Mouse (Mus musculus) midbrain, embryonic 13.5 days (tissue): Measurements from ENCODE around the gene Actn4. TPM values are rescaled to one million over a fixed set of nuclear protein-coding genes. Genes with fewer than 3 reads are reported as not detected.
A peak's percentile ranks its signal among the peaks of the same experiment; 100 is the strongest.

Experiments used
- ATAC-seq: fragments of 200-750 bp; cut with Nextera tagmentation; 2 replicates; pipeline ENCODE4 v1.8.0; 2017; ENCODE audit warnings: mild to moderate bottlenecking, moderate TSS enrichment, moderate library complexity
- H3K27ac ChIP-seq: fragments of 300-500 bp; sonication (generic); 2 replicates; pipeline ENCODE4 v1.5.1; 2015; ENCODE audit warnings: inconsistent platforms, mild to moderate bottlenecking, moderate library complexity
- H3K27me3 ChIP-seq: fragments of 300-500 bp; sonication (generic); 2 replicates; pipeline ENCODE4 v1.6.1; 2015; ENCODE audit warnings: mild to moderate bottlenecking, inconsistent platforms
- H3K36me3 ChIP-seq: fragments of 300-500 bp; sonication (generic); 2 replicates; pipeline ENCODE4 v1.6.1; 2015; ENCODE audit warnings: mild to moderate bottlenecking, inconsistent platforms
- H3K4me1 ChIP-seq: fragments of 300-500 bp; sonication (generic); replicated peaks from 2 replicates; pipeline ENCODE4 v1.6.1; 2015; ENCODE audit warnings: inconsistent platforms
- H3K4me2 ChIP-seq: fragments of 300-500 bp; sonication (generic); replicated peaks from 2 replicates; pipeline ENCODE4 v1.6.1; 2015; ENCODE audit warnings: moderate library complexity, mild to moderate bottlenecking, inconsistent platforms
- H3K4me3 ChIP-seq: fragments of 300-500 bp; sonication (generic); replicated peaks from 2 replicates; pipeline ENCODE4 v1.5.1; 2015; ENCODE audit warnings: mild to moderate bottlenecking, inconsistent platforms
- H3K9ac ChIP-seq: fragments of 300-500 bp; sonication (generic); replicated peaks from 2 replicates; pipeline ENCODE4 v1.6.1; 2015; ENCODE audit warnings: mild to moderate bottlenecking, inconsistent platforms
- H3K9me3 ChIP-seq: fragments of 300-500 bp; sonication (generic); 2 replicates; pipeline ENCODE4 v1.6.1; 2016; ENCODE audit warnings: mild to moderate bottlenecking, inconsistent platforms
- WGBS: fragments of 180-500 bp; shearing (Covaris S2); methylation state at CpG from one replicate; pipeline ENCODE4 v1.1.7; 2015; 5-methylcytosine and 5-hydroxymethylcytosine counted together
- polyA plus RNA-seq: library from polyadenylated mRNA; unstranded; fragments of >200 nt; fragmentation: Nextera tagmentation; extraction: Ambion mirVana; gene quantifications from 2 replicates; pipeline ENCODE4 v1.2.1, GENCODE M21; 2015

Actn4 gene
- polyA plus RNA-seq, 1 experiment from 2014 or later = 132 TPM

DNA sequence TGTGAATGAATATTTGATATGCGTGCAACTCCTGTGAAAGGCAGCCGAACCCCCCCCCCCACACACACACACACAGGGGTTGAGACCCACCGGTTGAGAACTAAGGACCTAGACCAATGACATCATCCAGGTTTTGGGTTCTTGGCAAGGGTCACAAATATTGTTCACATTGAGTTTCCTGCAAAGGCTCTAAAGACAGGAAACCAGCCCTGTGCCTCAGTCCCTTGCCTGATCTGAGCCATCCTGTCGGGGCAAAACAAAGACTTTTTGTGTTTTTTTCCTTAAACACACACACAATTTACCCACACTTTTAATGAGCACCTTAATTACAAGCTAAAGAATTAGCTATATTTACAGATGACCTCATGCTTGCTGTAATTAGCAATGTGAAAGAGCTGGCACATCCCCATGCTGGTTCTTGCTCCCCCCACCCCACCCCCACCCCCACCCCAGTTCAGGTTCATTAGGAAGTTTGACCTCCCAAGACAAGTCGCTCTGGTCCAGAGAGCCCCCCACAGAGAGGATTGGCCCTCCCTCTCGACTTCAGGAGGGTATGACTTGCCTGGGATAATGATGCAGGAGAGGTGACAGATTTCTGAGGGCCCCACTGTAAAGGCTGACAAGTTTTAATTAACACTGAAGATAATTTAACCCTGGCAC, 17.3 kb downstream of the Actn4 start:
- Histone ChIP-seq H3K4me1 (peaks cover 31% of the 10 kb centered on the region), H3K36me3 (0 out of 2 replicates have a peak, but pooled peaks cover 5% of the 10 kb centered on the region), H3K9me3 (no peaks in the 10 kb centered on the region), H3K27me3 (no peaks in the 10 kb centered on the region), H3K4me2 (no peak overlapping the region), H3K9ac (no peak overlapping the region), H3K4me3 (no peak overlapping the region), H3K27ac (peak overlapping the region; percentile 60)
- ATAC-seq = no peak
- 52% methylated on average over 6 of the region's 6 CpGs for WGBS

DNA sequence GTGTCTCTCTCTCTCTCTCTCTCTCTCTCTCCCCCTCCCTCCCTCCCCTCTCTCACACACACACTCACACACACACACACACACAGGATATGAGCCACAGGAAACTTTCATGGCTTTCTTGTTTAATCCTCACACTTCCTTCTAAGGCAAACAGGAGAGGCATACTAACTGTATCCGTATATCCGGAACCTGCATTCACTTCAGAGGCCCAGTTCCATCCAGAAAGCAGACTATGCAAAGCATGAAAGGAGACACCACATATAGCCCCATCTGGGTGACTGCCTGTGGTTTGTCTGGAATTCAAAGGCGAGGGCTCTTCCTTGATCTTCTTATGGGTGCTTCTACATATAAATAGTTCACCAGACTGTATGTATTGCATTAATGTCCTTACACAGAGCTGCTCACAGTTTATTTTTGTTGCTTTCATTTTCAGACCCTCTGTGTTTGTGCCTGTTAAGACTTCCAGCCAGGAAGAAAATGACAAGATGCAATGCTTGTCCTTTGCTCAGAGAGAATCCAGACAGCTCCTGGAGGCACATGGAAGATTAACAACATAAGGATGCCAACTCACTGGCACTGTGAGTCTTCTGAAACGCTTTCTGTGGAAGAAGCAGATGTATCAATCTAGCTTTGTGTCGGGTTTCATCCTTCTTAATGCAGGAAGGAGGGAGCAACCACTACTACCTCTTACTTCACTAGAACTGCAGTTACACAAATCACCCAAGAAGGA, 18.5 kb downstream of the Actn4 start:
- 79% methylated on average over 5 of the region's 5 CpGs for WGBS
- Histone ChIP-seq H3K9me3 (no peaks in the 10 kb centered on the region), H3K27ac (no peak overlapping the region; the same call in 1 of the 2 replicates), H3K4me1 (peaks cover 41% of the 10 kb centered on the region), H3K4me2 (no peak overlapping the region), H3K9ac (no peak overlapping the region), H3K36me3 (0 out of 2 replicates have a peak, but pooled peaks cover 5% of the 10 kb centered on the region), H3K27me3 (no peaks in the 10 kb centered on the region), H3K4me3 (no peak overlapping the region)
- no peak for ATAC-seq

DNA sequence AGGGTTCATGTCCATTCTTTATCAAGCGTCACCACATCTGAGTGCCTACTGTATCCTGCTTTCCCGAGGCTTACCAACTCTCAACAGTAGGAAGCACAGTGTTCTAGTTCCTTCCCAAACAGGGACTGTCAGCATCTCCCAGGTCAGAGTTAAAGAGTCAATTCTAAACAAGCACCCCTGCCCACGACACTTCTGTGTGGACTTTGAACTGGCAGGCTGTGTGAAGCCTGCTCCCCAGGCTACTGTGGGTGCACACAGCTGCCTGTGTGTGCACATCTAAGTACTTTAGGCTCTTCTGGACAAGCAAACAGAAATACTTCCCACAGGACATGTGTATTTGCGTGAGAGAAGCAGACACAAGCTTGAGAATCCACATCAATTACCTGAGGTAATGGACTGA, 20.6 kb downstream of the Actn4 start:
- Histone ChIP-seq H3K4me1 (peaks cover 45% of the 10 kb centered on the region), H3K27me3 (no peaks in the 10 kb centered on the region), H3K4me2 (no peak overlapping the region), H3K36me3 (0 out of 2 replicates have a peak, but pooled peaks cover 5% of the 10 kb centered on the region), H3K27ac (peak overlapping the region; percentile 56), H3K9ac (no peak overlapping the region; the same call in 1 of the 2 replicates), H3K9me3 (no peaks in the 10 kb centered on the region), H3K4me3 (no peak overlapping the region)
- ATAC-seq = no peak
- WGBS = 79% methylated on average over 4 of the region's 4 CpGs

DNA sequence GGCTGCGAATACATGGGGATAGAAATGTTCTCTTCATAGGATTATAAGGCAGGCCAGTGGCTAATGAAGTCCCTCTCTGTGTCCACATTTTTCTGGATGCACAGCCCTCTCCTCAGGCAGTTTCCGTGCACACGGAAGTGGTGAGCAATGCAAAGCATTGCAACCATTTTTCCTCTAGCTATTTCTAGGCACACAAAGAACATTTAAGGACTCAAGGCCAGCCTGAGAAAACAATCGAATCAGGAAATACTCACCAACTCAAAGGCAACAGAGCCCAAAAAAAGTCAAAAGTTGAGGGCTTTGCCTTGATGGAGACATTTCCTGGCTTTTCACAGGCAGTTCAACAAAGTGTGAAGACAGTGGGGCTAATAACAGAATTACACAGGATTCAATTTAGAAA, 21.0 kb downstream of the Actn4 start:
- no peak for ATAC-seq
- no peak overlapping the region; the same call in 1 of the 2 replicates for H3K27ac ChIP-seq
- no peak overlapping the region; the same call in 1 of the 2 replicates for H3K9ac ChIP-seq
- 85% methylated on average over 4 of the region's 4 CpGs for WGBS
- 0 out of 2 replicates have a peak, but pooled peaks cover 5% of the 10 kb centered on the region for H3K36me3 ChIP-seq
- H3K4me1 ChIP-seq = peaks cover 45% of the 10 kb centered on the region
- H3K27me3 ChIP-seq = no peaks in the 10 kb centered on the region
- no peaks in the 10 kb centered on the region for H3K9me3 ChIP-seq
- no peak overlapping the region for H3K4me2 ChIP-seq
- no peak overlapping the region for H3K4me3 ChIP-seq

DNA sequence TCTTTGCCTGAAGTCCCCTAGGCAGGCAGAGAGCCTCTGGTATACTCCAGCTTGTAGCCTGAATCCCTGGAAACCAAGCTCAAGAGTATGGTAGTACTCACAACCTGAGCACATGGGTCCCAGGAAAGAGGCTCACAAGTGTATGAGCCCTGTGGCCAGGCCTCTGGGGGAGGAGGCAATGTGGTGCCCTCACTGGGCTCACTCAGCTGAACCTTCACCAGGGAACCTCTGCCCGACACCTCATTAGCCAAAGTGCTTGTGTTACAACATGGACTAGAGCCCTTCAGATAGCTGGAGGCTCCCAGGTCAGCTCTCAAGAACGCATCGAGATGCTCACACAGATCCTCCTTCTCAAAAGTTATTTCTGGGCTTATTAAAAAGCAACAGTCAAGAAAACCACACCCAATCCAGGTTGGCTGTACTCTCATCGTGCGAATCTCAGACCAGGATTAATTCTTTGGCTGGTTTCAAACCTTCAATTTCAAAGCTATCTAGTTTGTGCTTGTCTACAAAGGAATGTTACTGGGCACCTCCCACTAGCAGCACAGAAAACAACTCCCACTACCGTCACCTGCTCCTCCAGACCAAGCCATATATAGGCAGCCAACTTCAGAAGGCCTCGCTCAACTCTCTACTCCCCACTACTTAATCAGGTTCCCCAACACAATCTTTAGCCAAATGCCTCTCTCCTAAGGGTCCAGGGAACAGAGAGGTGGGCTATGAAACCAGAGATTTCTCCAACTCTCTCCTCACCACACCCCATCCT, 22.5 kb downstream of the Actn4 start:
- Histone ChIP-seq H3K4me1 (peaks cover 30% of the 10 kb centered on the region), H3K9ac (no peak overlapping the region), H3K9me3 (no peaks in the 10 kb centered on the region), H3K4me3 (no peak overlapping the region), H3K4me2 (no peak overlapping the region), H3K27ac (no peak overlapping the region), H3K27me3 (no peaks in the 10 kb centered on the region), H3K36me3 (peaks cover 5% of the 10 kb centered on the region; the same call in 1 of the 2 replicates)
- WGBS = 90% methylated on average over 7 of the region's 7 CpGs
- ATAC-seq = no peak

DNA sequence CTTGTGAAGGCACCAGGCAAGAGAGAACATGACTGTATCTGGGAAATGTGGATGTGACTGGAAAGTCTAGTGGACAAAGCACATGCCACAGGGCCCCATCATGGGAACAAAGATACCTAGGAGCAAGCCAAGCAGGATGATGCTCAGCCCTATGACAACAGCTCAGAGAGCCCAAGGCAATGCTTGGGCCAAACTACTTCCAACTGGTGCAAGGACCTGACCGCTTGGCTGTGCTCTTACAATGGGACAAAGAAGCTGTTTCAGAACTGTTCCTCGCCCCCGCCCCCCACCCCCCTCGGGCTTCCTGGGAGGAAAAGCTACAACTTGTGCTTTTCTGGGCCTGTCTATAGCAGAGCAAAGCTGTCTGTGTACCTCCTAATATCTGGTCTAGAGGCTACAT, 23.5 kb downstream of the Actn4 start:
- H3K36me3 ChIP-seq = peaks cover 6% of the 10 kb centered on the region; the same call in 1 of the 2 replicates
- H3K4me3 ChIP-seq = no peak overlapping the region
- H3K4me1 ChIP-seq = peaks cover 30% of the 10 kb centered on the region
- H3K27ac ChIP-seq = no peak overlapping the region
- 76% methylated on average over 4 of the region's 4 CpGs for WGBS
- no peaks in the 10 kb centered on the region for H3K9me3 ChIP-seq
- no peak overlapping the region for H3K9ac ChIP-seq
- H3K27me3 ChIP-seq = no peaks in the 10 kb centered on the region
- no peak overlapping the region for H3K4me2 ChIP-seq
- no peak for ATAC-seq

DNA sequence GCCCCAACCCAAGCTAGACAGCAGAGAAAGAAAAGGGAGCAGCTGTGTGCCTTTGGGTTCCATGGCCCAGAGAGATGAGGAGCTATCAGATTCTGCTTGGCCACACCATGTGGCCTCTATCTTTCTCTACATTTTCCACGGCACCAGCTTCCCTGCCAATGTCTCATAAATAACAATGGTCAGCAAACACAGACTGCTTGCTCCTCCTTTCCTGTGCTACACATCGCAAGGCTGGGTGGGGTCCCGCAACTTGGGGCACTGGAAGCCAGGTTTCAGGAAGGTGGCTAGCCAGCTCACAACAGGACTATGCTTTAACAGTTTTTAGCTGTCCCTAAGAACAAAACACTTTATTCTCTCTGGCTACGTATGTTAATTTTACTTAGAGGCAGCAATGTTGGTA, 25.4 kb downstream of the Actn4 start:
- WGBS = 63% methylated on average over 4 of the region's 4 CpGs
- peaks cover 33% of the 10 kb centered on the region for H3K4me1 ChIP-seq

DNA sequence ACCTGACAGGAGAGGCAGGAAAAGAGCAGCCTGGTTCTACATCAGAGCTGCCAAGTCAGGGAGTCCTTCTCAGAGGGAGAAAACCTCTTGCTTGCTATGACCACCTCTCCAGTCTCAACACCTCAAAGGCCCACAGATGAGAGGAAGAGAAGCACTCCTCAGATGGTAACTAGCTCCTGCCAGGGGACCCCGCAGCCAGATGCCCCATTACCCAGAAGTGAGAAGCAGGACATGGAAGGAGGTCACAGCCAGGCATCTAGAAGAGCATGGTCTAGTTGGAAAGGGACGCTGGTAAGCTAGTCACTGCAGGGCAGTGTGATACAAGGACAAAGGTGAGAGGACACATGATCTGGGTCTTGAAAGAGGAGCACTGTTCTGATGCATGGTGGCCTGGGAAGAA, 28.3 kb downstream of the Actn4 start:
- H3K27ac ChIP-seq = no peak overlapping the region
- peaks cover 3% of the 10 kb centered on the region; the same call in 1 of the 2 replicates for H3K36me3 ChIP-seq
- H3K4me1 ChIP-seq = peaks cover 25% of the 10 kb centered on the region
- H3K9ac ChIP-seq = no peak overlapping the region
- no peak overlapping the region for H3K4me2 ChIP-seq
- H3K9me3 ChIP-seq = no peaks in the 10 kb centered on the region
- 98% methylated on average over 2 of the region's 2 CpGs for WGBS
- H3K27me3 ChIP-seq = no peaks in the 10 kb centered on the region
- no peak overlapping the region for H3K4me3 ChIP-seq
- ATAC-seq = no peak

More for the DNA sequence above, 25.4 kb downstream of the Actn4 start:
- Histone ChIP-seq H3K27me3 (no peaks in the 10 kb centered on the region), H3K27ac (peak overlapping the region; percentile 4), H3K4me3 (no peak overlapping the region), H3K4me2 (no peak overlapping the region), H3K36me3 (peaks cover 8% of the 10 kb centered on the region; the same call in 1 of the 2 replicates), H3K9ac (no peak overlapping the region), H3K9me3 (no peaks in the 10 kb centered on the region)
- no peak for ATAC-seq

DNA sequence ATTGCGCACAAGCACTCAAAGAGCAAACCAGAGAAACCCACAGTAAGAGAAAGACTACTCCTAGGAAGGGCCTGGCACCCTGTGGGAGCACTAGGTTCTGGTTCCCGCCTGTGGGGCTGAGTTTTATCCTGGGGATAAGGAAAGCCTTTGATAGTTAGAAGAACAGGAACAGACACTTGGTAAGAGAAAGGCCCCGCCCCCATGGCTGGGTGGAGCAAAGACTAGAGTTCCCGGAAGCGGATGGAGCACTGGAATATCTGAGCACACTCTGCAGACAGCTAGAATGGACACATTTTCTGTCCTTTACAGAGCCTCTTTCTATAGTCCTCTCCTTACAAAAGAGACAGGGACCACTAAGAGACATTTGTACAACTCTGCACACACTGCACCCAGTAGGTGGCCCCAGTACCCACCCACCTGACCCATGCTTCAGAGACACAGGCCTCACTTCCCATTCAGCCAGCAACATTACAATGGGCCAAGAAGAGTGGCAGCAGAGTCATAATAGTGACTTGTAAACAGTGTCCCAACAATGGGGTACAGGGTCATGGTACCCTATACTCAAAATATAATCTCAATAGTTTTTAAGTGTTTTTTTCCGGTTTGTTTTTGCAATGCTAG, 29.6 kb downstream of the Actn4 start:
- Histone ChIP-seq H3K9ac (no peak overlapping the region), H3K4me1 (peaks cover 20% of the 10 kb centered on the region; the same call in 1 of the 2 replicates), H3K27ac (no peak overlapping the region), H3K4me3 (no peak overlapping the region), H3K9me3 (no peaks in the 10 kb centered on the region), H3K36me3 (peaks cover 5% of the 10 kb centered on the region; the same call in 1 of the 2 replicates), H3K27me3 (no peaks in the 10 kb centered on the region), H3K4me2 (no peak overlapping the region)
- no peak for ATAC-seq
- 82% methylated on average over 6 of the region's 6 CpGs for WGBS

DNA sequence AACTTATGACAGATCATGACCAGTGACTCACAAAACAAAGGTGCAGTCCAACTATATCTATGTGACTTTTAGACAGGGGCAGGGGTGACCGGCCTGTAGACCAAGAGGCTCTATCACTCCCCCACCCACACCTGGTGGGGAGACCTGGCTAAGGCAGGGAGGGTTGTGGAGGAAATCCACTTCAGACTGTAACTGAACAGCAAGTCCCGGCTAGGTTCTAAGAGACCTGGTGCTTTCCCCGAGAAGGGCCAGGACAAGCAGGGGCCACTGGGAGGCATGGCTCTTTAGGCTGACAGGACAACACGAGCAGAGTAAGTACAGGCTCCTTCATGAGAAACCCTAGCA, 30.5 kb downstream of the Actn4 start:
- peaks cover 11% of the 10 kb centered on the region; the same call in 1 of the 2 replicates for H3K4me1 ChIP-seq
- no peak overlapping the region for H3K27ac ChIP-seq
- no peaks in the 10 kb centered on the region for H3K27me3 ChIP-seq
- H3K36me3 ChIP-seq = peaks cover 5% of the 10 kb centered on the region; the same call in 1 of the 2 replicates
- H3K4me2 ChIP-seq = no peak overlapping the region
- no peak overlapping the region for H3K9ac ChIP-seq
- H3K4me3 ChIP-seq = no peak overlapping the region
- 94% methylated on average over 4 of the region's 4 CpGs for WGBS
- ATAC-seq = no peak
- no peaks in the 10 kb centered on the region for H3K9me3 ChIP-seq

DNA sequence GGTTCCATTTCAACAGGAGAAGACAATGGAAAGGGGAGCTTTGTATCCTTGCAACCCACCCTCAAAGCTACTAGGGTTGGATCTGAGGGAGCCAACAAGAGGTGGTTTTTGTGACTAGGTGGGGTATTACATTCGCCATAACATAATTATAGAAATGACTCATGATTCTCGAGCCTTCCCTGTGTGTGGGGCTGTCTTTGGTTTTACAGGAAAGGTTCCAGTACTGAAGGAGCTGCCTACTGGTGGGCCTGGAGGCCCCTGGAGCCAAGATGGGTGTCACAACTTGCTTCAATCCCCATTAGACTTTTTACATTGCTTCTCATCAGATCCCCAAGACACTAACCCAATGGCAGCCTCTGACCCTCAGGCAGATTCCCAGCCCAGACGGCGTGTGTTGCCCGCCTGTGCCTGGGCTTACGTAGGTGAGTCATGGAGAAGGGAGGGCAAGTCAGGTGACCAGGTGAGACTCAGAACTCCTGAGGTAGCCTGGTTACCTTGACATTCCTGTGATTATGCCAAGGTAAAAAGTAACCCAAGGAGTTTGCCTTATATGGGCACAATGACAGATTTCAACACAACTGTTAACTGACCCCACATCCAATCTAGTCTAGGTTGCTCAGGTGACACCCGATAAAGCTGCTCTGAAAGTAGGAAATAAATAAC, 31.0 kb downstream of the Actn4 start:
- no peak for ATAC-seq
- H3K4me2 ChIP-seq = no peak overlapping the region
- H3K27me3 ChIP-seq = no peaks in the 10 kb centered on the region
- H3K4me1 ChIP-seq = peaks cover 7% of the 10 kb centered on the region
- WGBS = 92% methylated on average over 7 of the region's 7 CpGs
- no peak overlapping the region for H3K9ac ChIP-seq
- no peak overlapping the region for H3K27ac ChIP-seq
- no peaks in the 10 kb centered on the region for H3K9me3 ChIP-seq
- peaks cover 5% of the 10 kb centered on the region; the same call in 1 of the 2 replicates for H3K36me3 ChIP-seq
- no peak overlapping the region for H3K4me3 ChIP-seq
